Mouse (Mus musculus) cerebellum, adult 9-10 months (tissue): Measurements from ENCODE around the gene Erg.

Source experiments
- DNase-seq: peaks from one replicate; pipeline ENCODE4 v3.0.0; 2022

The Erg gene

GRCm38 (mm10) chr16:95384590-95385148, 201.7 kb downstream of the Erg start:
- no peak for DNase-seq

GRCm38 (mm10) chr16:95382251-95382650, 204.1 kb downstream of the Erg start:
- no peak for DNase-seq

- DNase-seq: no peak
Observed at GRCm38 (mm10) chr16:95376834-95377233, 209.6 kb downstream of the Erg start.

- DNase-seq: no peak
Observed at GRCm38 (mm10) chr16:95376364-95376763, 210.0 kb downstream of the Erg start.

GRCm38 (mm10) chr16:95374646-95375045, 211.7 kb downstream of the Erg start:
- no peak for DNase-seq

GRCm38 (mm10) chr16:95372960-95373359, 213.4 kb downstream of the Erg start:
- no peak for DNase-seq

GRCm38 (mm10) chr16:95371713-95372112, 214.7 kb downstream of the Erg start:
- no peak for DNase-seq

- no peak for DNase-seq
Observed at GRCm38 (mm10) chr16:95366989-95367765, 219.2 kb downstream of the Erg start.

- DNase-seq: no peak
Observed at GRCm38 (mm10) chr16:95365214-95365613, 221.2 kb downstream of the Erg start.

GRCm38 (mm10) chr16:95363632-95364465, 222.5 kb downstream of the Erg start:
- DNase-seq: no peak

- no peak for DNase-seq
Observed at GRCm38 (mm10) chr16:95361950-95362349, 224.4 kb downstream of the Erg start.

- no peak for DNase-seq
Observed at GRCm38 (mm10) chr16:95360940-95361489, 225.4 kb downstream of the Erg start.

GRCm38 (mm10) chr16:95360214-95360850, 226.1 kb downstream of the Erg start:
- DNase-seq: no peak

- no peak for DNase-seq
Observed at GRCm38 (mm10) chr16:95356962-95357955, 229.1 kb downstream of the Erg start.

- no peak for DNase-seq
Observed at GRCm38 (mm10) chr16:95353838-95354237, 232.6 kb downstream of the Erg start.

- DNase-seq: no peak
Observed at GRCm38 (mm10) chr16:95352266-95352665, 234.1 kb downstream of the Erg start.

- DNase-seq: peak; percentile 47
Observed at GRCm38 (mm10) chr16:95350499-95350898, 235.9 kb downstream of the Erg start.

GRCm38 (mm10) chr16:95349745-95350144, 236.6 kb downstream of the Erg start:
- no peak for DNase-seq

- no peak for DNase-seq
Observed at GRCm38 (mm10) chr16:95349344-95349743, 237.0 kb downstream of the Erg start.

- DNase-seq: no peak
Observed at GRCm38 (mm10) chr16:95348555-95348954, 237.8 kb downstream of the Erg start.

- DNase-seq: no peak
Observed at GRCm38 (mm10) chr16:95347202-95347601, 239.2 kb downstream of the Erg start.

- DNase-seq: peak; percentile 67
Observed at GRCm38 (mm10) chr16:95345882-95346281, 240.5 kb downstream of the Erg start.
